Mouse (Mus musculus) layer of hippocampus, adult 9-10 months (tissue): ENCODE results near the gene Gm21973.

ENCODE experiments used
- DNase-seq: peaks from one replicate; pipeline ENCODE4 v3.0.0; 2022; ENCODE audit warnings: low spot score

Gene Gm21973

DNA sequence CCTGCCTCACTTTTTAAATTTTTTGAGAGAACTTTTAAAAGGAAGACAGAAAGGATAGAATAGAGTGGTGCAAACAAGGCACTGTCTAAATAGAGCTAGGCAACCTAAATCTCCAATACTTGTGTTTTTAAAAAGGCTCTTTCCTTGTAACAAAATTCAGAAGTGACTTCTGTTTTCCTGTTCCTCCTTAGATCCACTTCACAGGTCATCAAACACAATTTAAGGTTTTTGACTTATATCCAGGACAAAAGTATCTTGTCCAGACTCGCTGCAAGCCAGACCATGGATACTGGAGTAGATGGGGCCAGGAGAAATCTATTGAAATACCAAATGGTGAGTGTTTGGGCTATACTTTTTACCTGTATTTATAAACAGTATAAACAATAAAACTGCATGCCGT lies at the start of gene Gm21973:
TSS of gene Gm21973 (plus strand) at position 301 of the 400 bp plus-strand sequence.
- DNase-seq = no peak

DNA sequence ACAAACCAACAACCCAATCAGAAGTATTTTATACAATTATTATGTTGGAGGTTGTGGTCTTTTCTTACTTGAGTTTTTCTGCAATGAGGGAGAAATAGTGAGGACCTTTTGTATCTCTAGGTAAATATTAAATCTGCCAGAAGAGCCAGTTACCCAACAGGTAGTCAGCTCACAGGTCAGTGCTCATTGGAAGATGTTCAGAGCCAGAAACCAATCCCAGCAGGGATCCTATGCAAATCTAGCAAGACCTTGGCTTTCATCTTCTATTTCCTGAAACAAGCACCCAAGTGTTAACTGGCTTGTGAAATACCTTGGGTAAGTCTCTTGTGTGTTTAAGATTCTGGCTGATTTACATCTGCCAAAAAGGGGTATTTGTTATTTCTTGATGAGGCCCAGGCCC lies 48.8 kb upstream of the Gm21973 start:
- no peak for DNase-seq

DNA sequence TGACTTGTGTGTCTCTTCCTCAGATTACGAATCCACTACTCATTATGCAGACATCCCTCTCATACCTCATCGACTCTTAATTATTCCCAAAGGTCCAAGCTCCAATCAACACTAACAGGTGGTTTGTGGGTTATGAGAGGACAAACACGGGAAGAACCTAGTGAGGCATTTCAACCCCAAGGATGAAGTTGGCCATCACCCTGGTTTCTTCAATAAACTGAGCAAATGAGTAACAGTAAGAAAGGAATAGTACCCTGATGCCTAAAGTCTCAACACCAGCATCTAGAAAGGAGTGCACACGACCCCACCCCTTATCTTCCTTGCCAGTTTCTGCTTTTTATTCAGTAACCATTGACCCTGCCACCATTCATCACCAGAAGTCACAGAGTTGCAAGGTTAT lies 47.7 kb upstream of the Gm21973 start:
- no peak for DNase-seq

DNA sequence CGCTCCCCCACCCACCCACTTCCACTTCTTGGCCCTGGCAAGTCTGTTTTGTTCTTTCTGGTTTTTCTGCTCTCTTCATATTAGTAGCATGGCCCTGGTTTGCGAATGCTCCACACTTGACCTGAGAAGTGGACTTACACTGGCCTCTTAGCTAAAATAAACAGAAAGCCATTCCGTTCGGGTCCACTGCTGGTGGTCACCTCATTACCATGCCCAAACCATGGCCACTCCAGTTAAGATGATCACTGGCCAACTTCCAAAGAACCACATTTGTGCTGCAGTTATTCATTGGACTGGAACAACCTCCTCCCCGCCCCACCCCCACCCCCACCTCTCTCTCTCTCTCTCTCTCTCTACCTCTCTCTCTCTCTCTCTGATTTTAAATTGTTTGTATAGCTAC lies 43.6 kb upstream of the Gm21973 start:
- no peak for DNase-seq

DNA sequence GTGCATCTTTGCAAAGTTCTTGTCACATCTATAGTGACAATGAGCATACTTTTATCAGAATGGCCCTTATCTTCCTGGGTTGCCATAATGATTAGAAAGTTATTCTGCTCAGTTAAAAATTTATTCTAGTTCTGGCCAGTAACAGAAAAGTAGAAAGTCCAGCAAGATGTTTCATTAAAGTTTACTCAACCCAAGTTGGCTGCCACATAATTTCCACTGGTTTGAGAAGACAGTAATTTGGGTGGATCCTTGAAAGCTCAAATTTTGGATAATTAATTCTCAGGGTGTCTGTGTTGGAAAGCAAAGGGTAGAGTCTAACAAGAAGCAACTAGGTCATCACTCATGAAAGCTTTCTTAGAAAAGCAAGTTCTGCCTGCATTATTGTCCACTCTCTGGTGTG lies 41.5 kb upstream of the Gm21973 start:
- DNase-seq = no peak

DNA sequence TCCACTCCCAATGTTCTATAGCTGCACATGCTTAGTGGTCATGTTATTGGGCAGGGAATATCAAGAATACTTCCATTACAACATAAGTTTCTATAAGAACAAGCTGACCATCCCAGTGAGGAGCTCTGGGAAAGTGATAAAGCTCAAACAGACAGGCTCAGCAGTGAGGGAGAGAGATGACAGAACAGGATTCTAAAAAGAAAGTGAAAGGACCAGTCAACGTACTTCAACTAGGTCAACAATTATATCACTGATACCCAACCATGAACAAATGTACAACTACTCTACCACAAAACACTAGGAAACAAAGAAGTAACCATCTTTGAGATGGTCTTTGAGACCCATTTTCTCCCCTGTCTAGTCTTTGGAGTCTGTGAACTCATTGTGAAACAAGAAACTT lies 28.6 kb upstream of the Gm21973 start:
- DNase-seq = no peak

DNA sequence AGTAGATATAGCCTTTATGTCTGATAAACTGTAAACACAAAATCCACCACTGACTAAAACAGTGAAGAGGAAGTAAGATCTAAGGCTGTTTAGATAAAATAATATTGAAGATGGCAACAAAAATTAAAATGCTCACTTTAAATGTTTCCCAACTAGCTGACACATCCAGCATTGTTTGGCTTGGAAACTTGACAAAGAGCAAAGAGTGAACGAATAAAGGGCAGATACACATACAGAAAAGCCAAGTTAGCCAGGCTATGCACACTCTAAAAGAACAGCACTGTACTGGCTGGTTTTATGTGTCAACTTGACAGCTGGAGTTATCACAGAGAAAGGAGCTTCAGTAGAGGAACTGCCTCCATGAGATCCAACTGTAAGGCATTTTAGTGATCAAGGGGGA lies 27.1 kb upstream of the Gm21973 start:
- no peak for DNase-seq

DNA sequence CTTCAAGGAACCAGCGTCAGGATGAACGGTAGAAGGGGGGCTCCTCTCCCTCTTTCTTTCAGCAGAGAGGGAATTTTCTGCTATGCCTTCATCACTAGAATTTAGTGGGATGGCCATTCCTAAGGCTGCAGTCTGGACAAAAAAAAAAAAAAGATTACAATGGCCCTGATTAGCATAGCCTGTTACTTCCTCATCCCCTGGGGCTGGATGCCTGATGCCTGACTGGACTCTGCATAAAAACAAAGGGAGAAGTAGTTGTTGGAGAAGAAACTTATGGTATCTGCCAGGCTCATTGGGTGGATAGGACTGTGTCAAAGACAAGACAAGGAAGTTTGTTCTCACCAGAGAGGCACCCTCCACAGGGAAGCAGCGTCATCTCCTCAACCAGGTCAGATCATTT lies 25.7 kb upstream of the Gm21973 start:
- no peak for DNase-seq

DNA sequence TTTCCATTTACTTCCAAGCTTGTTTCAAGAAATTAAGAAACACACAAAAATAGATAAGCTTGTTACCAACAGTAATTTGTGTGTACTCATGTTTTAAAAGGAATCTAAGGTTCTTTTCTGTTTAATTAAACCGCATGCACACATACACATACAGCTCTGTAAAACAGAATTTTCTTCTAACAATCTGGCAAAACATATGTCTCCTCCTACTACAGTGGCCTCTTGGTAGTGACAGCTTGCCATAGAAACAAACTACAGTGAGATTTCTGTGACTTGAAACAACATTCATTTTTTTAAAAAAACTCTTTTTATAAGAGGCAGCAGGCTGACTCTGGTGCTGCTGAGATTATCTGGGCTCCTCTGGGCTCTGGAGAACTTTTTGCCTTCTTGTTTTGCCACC lies 18.7 kb upstream of the Gm21973 start:
- DNase-seq = peak; percentile 12

DNA sequence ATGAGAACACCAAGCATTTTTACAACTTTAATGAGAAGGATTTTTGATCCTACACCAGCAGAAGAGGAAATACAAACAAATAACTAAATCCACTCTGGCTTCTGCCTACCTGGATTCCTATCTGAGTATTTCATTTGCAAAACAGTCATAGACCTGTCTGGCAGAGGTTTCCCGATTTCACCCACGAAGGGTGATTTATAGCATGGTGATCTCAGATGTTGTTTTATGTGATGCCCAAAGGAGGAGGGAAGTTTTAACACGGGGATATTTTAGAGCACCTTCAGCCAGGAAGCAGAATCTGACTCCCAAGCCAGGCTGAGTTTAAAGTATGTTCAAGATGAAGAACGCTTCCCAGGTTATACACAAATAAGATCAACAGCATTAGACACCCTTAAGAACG lies 13.4 kb upstream of the Gm21973 start:
- DNase-seq = no peak

DNA sequence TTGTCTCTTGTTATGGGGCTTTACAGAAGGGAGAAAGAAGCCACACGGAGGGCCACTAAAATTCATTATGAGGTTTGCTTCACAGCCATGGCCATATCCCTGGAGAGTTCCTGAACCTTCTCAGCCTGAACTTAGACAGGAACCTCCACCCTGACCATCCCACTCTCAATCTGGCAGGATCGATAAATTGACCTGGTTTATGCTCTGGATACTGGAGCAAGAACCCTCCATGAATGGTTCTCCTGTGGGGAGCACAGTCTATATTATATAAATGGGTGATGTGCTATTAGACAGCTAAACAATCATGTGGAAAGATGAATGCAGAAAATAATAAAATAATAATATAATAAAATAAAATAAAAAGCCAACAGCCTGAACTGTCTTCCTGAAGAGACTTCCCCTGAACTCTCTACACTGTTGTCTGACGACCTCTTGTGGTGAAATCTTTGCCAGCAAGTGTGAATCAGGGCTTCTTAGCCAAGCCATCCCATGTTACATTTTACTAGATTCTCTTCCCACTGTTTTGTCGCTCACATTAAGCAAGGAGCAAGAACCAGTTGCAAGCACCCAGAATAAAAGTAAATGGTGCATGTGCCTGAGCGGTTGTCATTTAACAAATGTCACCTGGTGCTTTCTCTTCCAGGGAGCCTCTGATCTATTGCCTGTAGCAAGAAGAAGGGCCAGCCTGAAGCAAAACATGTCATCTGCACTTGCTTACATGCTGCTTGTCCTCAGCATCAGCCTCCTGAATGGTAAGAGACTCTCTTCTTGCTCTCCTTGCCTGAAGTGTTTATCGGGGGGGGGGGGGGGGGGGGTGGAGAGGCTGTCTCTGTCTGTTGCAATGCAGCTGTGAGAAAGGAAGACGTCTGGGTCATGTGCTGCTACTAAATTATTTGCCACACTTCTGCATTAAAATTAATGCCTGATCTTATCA lies 11.4 kb upstream of the Gm21973 start:
- DNase-seq = peak; percentile 59

DNA sequence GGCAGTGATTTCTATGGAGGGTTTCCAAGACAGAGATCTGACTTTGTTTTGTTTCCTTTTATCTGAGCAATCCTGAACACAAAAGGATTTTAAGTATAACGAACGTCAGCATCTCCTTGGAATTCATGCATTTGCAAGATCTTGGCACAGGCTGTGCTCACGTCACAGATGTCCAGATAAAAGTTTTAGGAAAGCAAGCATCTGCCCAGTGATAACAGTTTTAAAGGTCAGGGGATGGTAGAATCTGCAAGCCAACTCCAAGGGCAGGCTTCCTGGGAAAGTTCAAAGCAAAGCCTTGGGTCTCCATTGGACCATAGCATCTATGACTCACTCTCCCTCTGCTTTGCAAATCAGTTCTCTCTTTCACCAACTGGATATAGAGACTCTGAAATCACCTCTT lies 5.4 kb downstream of the Gm21973 start:
- no peak for DNase-seq

DNA sequence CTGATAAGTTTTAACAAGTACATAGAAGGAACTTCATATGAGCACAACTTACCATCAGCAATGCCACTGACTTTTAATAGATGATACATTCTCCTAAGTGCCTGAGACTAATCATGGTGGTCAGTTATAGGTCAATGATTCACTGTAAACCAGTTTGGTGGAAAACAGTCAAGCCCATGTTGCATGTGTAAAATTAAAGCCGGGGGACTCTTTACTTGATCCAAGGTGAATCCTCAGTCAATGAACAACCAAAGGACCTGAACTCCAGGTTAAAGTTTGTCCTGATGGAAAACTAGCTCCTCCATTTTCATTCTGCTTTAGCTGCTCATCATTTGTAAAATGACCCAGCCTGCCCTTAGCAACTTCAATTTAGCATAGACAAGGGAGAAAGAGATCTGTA lies 7.4 kb downstream of the Gm21973 start:
- DNase-seq = no peak

DNA sequence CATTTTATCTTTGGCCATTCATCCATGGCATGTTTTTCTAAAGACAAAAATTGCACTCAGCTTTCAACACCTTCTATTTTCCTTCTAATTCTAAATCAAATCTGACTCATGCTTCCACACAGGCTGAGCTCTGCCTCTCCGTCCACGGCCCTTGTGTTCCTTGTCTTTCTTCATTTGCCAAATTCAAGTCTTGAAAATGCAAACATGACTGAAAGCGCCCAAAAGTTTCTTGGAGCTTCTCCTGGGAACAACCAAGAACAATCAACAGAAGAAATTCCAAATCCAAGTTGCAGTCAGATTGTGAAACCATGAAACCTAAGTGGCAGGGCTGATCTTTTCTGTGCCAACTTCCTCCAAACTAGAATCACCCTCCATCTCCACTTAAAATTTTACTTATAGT lies 13.4 kb downstream of the Gm21973 start:
- no peak for DNase-seq

DNA sequence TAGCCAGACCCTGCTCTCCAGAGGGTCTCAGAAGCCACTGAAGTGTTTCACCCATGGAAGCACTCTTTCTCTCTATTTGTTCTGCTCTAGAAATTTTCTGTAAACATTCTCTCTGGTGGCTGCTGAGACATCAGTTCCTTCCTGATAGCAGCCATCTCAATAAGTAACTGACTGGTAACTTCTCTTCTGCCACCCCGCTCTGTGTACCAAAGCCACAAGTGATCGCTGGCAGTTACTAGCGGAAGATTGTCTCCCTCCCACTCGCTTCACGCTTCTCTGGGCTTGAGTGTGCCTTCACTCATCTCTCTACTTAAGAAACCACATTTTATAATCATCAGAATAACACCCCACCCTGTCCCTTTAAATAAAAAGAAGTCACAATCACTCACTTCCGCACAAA lies 21.9 kb downstream of the Gm21973 start:
- DNase-seq = no peak

DNA sequence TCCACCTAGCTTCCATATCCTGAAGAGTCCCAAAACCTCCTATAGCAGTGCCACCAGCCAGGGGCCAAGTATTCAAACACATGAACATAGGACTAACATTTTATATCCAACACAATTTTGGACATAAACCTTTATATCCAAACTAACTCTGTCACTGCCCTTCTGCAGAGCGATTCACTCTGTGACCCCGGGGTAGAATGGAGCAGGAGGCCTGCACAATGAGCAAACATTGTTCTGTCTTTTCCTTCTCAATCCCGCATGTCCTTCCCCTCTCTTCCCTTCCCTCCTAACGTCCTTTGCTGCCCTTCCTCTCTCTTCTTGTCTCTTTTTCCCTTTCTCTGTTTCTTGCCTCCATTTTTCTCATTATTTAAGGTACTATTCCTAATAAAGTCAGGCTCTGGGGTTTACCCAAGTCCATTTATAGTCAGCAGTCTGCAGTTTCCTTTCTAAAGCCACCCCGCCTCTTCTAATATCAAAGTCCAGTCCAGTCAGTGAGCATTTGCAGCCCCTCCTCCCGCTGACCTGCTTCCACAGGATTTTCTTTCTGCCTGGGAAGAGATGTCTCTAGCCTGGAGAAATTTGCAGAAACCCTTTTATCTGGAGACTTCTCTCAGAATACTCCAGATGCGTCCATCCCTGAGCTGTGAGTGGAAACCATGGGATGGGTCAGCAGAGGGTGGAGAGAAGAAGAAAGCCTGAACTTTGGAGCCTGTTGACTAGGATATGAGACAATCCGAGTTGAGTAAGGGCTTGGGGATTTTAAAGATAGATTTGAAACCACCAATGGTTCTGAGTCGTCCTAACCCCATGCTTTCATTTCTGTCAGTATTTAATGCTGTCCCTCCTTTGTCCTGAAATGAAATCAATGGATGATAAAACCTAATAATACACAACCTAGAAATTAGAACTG lies 33.1 kb downstream of the Gm21973 start, which contains the start of gene Agxt2:
TSS of gene Agxt2 (plus strand) at position 494 of the 910 bp plus-strand sequence.
- no peak for DNase-seq

DNA sequence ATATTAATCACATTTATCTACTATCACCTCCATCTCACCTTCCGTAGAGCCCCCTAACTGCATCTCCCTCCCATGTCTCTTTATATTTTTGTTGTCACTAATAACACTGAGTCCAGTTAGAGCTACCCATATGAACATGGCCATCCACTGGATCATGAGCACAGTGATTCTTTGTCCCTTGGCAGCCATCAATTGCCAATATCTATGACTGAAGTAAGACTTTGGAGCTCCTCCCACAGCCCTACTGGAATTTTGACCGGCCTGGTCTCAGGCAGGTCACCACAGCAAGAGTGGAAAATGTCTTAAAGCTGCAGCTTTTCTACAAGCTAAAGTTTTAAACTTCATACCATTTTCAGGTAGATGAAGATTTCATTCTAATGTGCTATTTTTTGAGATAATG lies 41.2 kb downstream of the Gm21973 start:
- DNase-seq = no peak

DNA sequence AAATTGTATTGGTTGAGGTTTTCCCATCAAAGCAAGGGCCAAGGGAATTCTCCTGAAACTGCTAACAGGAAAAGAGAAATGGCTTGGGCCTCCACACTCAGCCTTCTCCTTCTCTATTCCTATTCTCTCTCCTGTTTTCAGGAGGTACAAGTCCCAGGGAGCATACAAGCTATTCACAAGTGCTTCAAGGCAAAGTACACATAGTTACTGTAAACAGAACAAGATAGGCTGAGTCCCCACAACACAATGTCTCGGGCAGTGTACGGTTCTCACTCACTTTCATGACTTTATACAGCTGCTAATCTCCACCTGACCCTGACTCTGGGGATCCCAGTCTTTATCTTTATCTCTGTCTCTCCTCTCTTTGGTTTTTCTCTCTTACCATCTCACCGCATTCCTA lies 50.2 kb downstream of the Gm21973 start:
- DNase-seq = no peak

DNA sequence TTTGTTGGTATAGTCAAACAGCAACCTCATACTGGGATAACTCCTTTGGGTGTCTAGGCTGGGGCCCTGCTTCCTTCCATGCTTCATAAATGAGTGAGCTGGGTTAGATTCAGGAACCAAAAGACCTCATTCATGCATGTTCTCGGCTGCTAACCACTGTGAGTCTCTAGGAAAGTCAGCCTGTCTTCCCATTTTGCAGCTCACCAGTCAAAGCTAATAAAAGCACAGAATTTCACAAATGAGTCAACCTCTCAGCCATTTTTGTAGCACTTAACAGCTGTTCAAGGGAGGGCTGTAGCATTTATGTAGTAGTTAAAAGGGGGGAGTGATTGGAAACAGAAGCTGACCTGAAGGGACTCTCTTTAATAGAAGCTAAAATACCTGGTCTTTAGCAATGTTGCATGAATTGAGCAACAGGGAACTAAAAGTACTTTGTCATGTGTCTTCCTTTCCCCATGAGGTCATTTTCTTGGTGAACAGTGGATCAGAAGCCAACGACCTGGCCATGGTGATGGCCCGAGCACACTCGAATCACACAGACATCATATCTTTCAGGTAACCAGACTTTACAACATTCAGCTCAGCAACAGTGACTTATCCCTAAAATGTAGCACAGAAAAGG lies 53.3 kb downstream of the Gm21973 start:
- DNase-seq = no peak

DNA sequence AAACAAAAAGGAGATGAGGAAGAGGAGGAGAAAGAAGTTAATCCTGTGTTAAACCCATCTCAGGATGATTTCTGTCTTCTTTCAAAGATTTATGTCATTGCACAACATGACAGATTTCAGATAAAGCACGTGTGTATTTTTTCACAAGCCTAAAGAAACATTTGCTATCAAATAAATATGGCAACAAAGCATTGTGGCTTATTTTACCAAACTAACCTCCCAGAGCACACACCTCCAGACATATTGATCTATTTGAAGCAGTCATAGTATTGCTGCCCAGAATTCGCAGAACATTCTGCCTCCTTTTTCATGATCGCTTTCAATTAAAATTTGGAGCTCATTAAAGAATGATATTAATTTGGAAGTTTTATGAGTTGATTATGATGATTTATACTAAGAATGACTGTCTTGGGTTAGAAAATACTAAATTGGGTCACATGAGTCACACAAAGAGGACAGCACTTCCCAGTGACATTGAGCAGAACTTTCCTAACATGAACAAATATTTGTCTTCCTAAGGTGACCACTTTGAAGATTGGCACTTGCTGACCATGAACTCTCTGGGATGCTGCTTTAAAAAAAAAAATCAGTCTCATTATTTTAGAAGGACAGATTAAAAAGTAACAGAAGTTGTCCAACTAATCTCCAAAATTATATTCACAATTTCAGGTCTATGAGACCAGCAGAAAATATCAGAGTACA lies 54.7 kb downstream of the Gm21973 start:
- no peak for DNase-seq

DNA sequence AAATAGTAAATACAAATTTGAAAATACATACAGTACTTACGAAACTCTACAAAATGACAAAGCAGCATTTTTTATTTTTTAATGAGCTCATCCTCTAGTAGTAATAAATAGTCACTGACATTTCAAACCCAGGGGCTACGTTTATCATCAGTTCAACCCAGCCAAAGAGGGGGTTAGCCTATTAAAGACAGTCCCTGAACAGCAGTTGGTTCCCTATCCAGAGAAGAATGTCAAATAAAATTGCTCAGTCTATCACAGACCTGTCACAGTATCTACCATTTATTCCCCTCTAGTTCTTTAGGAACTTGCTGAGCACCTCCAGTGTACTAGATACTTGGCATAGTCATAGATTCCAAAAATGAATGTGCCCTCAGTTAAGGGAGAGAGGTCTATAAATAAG lies 62.1 kb downstream of the Gm21973 start:
- DNase-seq = no peak

DNA sequence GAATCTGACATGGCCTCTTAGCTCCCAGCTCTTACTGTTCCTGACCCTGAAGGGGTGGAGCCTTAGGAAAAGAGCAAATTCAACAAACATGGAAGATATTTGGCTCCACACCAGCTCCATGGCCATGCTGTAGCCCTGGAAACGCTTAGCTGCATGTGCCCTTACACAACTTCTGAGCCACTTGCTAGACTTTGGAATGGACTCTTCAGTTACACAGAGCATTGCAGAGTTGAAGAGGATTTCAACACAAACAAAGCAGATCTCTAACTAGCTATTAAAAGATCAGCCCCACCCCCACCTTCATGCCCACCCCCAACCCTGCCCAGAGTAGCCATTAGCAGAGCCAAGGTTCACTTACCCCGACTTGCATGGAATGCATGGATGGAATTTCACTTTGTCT lies 74.6 kb downstream of the Gm21973 start:
- DNase-seq = no peak
